Mouse (Mus musculus) liver, postnatal 0 days (tissue): ENCODE measurements around the gene Dnm1. TPM values are rescaled to one million over a fixed set of nuclear protein-coding genes. Genes with fewer than 3 reads are reported as not detected.

Source experiments
- ATAC-seq: fragments of 200-750 bp; cut with Nextera tagmentation; 2 replicates; pipeline ENCODE4 v1.8.0; 2017; ENCODE audit warnings: mild to moderate bottlenecking, moderate library complexity
- DNase-seq: peaks from one replicate; pipeline ENCODE4 v3.0.0-alpha.2; 2016
- H3K27ac ChIP-seq: fragments of 300-500 bp; sonication (generic); 2 replicates; pipeline ENCODE4 v1.5.1; 2014; ENCODE audit warnings: antibody characterized with exemption, moderate library complexity, mild to moderate bottlenecking, low read depth
- H3K27me3 ChIP-seq: fragments of 300-500 bp; sonication (generic); 2 replicates; pipeline ENCODE4 v1.6.1; 2014; ENCODE audit warnings: low read length, control low read depth, mixed read lengths; ENCODE audit not compliant: insufficient read depth
- H3K36me3 ChIP-seq: fragments of 300-500 bp; sonication (generic); replicated peaks from 2 replicates; pipeline ENCODE4 v1.6.1; 2014; ENCODE audit warnings: mild to moderate bottlenecking, control low read depth, low read length, moderate library complexity, mixed read lengths; ENCODE audit not compliant: insufficient read depth
- H3K4me1 ChIP-seq: fragments of 300-500 bp; sonication (generic); 2 replicates; pipeline ENCODE4 v1.6.1; 2014; ENCODE audit warnings: antibody characterized with exemption, mild to moderate bottlenecking, control low read depth; ENCODE audit not compliant: insufficient read depth
- H3K4me2 ChIP-seq: fragments of 300-500 bp; sonication (generic); 2 replicates; pipeline ENCODE4 v1.6.1; 2014; ENCODE audit warnings: low read depth, mild to moderate bottlenecking, low read length, moderate library complexity, mixed read lengths
- H3K4me3 ChIP-seq: fragments of 300-500 bp; sonication (generic); 2 replicates; pipeline ENCODE4 v1.5.1; 2014; ENCODE audit warnings: low read depth, low read length
- H3K9ac ChIP-seq: fragments of 300-500 bp; sonication (generic); replicated peaks from 2 replicates; pipeline ENCODE4 v1.6.1; 2014; ENCODE audit warnings: mild to moderate bottlenecking, moderate library complexity
- H3K9me3 ChIP-seq: fragments of 300-500 bp; sonication (generic); 2 replicates; pipeline ENCODE4 v1.6.1; 2016; ENCODE audit warnings: mild to moderate bottlenecking, control low read depth, low read length, mixed read lengths
- CTCF ChIP-seq: sonication (generic); IDR thresholded peaks from 2 replicates; pipeline ENCODE4 v1.5.1; 2016; ENCODE audit warnings: antibody characterized with exemption, low read depth
- EP300 ChIP-seq: IDR thresholded peaks from 2 replicates; pipeline ENCODE4 v1.6.1; 2016; ENCODE audit warnings: antibody characterized with exemption, low read depth, mild to moderate bottlenecking
- WGBS: fragments of 180-500 bp; shearing (Covaris S2); extraction: QIAGEN DNeasy Blood & Tissue Kit; methylation state at CpG from one replicate; pipeline ENCODE4 v1.1.7; 2014; ENCODE audit not compliant: insufficient replicate concordance; 5-methylcytosine and 5-hydroxymethylcytosine counted together
- polyA plus RNA-seq: library from polyadenylated mRNA; unstranded; fragments of >200 nt; fragmentation: Nextera tagmentation; extraction: Ambion mirVana; gene quantifications from 2 replicates; pipeline ENCODE4 v1.2.1, GENCODE M21; 2015

Gene Dnm1
- polyA plus RNA-seq, 1 experiment from 2014 or later, result 0.25 TPM

DNA sequence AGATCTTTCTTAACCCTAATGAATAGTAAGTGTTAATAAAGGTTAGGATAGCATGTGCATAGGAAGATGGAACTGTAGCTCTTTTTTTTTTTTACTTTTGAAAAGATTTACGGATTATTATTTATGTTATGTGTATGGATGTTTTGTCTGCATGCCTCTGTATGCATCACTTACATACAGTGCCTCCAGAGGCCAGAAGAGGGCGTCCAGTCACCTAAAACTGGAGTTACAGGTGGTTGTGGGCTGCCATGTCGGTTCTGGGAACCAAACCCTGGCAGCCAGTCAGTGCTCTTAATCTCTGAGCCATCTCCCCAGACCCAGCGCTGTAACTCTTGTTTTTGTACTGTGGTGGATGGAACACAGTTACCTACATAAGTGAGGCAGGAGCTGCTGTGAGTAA lies 28.8 kb downstream of the Dnm1 start:
- H3K4me2 ChIP-seq, result no peak overlapping the region
- no peak overlapping the region for H3K9ac ChIP-seq
- WGBS, result 55% methylated on average over 4 of the region's 4 CpGs
- no peaks in the 10 kb centered on the region for H3K4me1 ChIP-seq
- TF ChIP-seq CTCF, result peak; percentile 21; the same call in 1 of the 2 replicates
- TF ChIP-seq EP300, result no peak
- no peaks in the 10 kb centered on the region for H3K9me3 ChIP-seq
- no peak for DNase-seq
- no peaks in the 10 kb centered on the region for H3K36me3 ChIP-seq
- H3K4me3 ChIP-seq, result no peak overlapping the region
- ATAC-seq, result no peak
- H3K27me3 ChIP-seq, result no peaks in the 10 kb centered on the region
- no peak overlapping the region for H3K27ac ChIP-seq

DNA sequence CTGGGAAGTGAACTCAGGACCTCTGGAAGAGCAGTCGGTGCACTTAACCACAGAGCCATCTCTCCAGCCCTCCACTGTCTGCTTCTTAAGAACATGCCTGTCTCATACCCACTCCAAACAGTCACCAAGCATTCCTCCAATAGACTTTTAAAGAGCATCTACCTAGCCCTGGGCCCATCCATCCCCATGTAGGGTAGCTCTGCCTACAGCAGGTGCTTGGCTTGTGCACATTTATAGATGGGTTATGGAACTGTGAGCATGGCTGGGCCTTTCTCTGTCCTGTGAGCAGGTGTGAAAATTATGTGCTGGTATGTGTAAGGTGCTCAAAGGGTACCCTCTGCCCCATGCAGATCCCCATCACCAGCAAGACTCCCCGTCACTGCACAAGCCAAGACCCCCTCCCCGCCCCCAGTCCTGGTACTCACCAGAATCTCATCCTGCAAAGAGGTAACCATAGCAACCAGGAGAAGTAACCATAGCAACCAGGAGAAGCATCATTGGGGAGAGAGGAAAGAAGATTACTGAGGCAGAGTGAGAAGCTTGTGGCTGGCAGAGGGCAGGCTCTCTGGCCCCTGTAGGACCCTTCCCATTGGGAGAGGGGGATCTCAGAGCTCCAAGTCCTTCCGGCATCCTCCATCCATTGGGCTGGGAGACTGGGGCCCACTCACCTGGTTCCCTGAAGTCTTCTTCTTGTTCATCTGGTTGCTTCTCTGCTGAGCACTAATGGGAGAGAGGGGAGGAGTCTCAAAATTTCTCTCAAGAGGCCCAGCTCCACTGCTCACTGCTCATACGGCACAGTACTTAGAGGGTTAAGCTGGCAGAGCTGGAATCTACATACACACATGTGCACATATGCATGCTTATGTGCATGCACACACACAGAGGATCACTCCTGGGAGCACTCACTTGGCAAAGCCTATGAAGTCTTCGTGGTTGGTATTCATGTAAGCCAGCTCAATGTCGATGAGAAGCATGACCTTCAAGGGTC lies 30.1 kb downstream of the Dnm1 start:
- WGBS, result 79% methylated on average over 7 of the region's 7 CpGs
- Histone ChIP-seq H3K4me1 (no peaks in the 10 kb centered on the region), H3K36me3 (no peaks in the 10 kb centered on the region), H3K9me3 (no peaks in the 10 kb centered on the region), H3K27ac (no peak overlapping the region), H3K27me3 (peaks cover 5% of the 10 kb centered on the region), H3K4me3 (no peak overlapping the region), H3K4me2 (no peak overlapping the region), H3K9ac (no peak overlapping the region)
- no peak for DNase-seq
- TF ChIP-seq CTCF (no peak), EP300 (no peak)
- no peak for ATAC-seq

DNA sequence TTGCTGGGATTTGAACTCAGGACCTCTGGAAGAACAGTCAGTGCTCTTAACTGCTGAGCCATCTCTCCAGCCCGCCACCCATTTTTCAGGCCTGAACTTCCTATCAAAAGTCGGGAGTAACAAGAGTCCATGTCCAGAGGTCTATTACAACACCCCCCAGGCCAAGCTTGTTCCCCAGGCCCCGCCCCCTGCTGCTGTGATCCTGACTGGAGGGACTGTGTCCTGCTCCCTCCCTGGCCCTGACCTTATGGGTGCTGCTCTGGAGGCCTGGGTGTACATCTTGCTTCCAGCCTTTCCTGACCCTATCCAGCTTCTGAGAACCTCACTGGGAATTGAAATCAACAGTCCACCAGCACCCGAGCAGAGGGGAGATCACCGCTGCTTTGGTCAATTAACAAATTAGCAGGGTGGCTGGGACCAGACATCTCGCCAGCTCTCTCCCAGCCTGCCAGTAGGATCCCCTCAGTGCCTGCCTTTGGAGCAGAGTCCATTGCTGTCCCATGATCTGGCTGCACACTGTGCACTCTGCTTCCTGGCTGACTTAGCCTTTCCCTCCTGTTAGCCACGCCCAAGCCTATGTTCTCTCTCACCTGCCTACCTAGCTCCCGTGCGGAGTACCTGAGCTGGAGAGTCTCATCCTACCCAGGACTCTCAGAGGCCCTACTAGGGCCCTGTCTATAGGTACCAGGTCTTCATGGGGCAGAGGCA lies 31.4 kb downstream of the Dnm1 start:
- H3K9me3 ChIP-seq, result no peaks in the 10 kb centered on the region
- ATAC-seq (peak; percentile 74), DNase-seq (no peak)
- no peak overlapping the region for H3K4me2 ChIP-seq
- H3K9ac ChIP-seq, result no peak overlapping the region
- H3K4me1 ChIP-seq, result no peaks in the 10 kb centered on the region
- peaks cover 14% of the 10 kb centered on the region for H3K27me3 ChIP-seq
- H3K4me3 ChIP-seq, result no peak overlapping the region
- WGBS, result 64% methylated on average over 9 of the region's 9 CpGs
- TF ChIP-seq EP300, result no peak
- TF ChIP-seq CTCF, result no peak
- no peak overlapping the region for H3K27ac ChIP-seq
- H3K36me3 ChIP-seq, result no peaks in the 10 kb centered on the region

DNA sequence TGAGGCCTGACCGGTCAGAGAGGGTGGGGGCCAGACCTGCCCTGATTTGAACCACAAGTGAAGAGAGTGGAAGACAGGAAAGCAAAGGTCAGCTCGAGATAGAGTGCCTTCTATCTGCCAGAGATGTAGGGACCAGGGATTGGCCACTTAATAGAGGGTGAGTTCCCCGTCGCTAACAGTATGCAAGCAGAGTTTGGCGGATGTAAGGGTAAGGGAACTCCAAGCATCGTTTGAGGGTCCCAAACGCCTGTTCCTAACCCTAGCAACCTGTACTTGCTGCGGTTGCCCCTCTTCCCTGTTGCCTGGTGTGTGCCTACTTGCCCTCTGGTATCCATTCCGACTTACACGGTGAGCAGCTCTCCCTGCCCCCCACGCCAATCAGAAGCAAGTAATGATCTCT lies 32.4 kb downstream of the Dnm1 start:
- 56% methylated on average over 11 of the region's 11 CpGs for WGBS
- Histone ChIP-seq H3K36me3 (no peaks in the 10 kb centered on the region), H3K27ac (no peak overlapping the region), H3K4me1 (no peaks in the 10 kb centered on the region), H3K4me2 (no peak overlapping the region), H3K9ac (no peak overlapping the region), H3K27me3 (peaks cover 14% of the 10 kb centered on the region), H3K4me3 (no peak overlapping the region), H3K9me3 (no peaks in the 10 kb centered on the region)
- no peak for TF ChIP-seq CTCF
- no peak for TF ChIP-seq EP300
- no peak for ATAC-seq
- no peak for DNase-seq

DNA sequence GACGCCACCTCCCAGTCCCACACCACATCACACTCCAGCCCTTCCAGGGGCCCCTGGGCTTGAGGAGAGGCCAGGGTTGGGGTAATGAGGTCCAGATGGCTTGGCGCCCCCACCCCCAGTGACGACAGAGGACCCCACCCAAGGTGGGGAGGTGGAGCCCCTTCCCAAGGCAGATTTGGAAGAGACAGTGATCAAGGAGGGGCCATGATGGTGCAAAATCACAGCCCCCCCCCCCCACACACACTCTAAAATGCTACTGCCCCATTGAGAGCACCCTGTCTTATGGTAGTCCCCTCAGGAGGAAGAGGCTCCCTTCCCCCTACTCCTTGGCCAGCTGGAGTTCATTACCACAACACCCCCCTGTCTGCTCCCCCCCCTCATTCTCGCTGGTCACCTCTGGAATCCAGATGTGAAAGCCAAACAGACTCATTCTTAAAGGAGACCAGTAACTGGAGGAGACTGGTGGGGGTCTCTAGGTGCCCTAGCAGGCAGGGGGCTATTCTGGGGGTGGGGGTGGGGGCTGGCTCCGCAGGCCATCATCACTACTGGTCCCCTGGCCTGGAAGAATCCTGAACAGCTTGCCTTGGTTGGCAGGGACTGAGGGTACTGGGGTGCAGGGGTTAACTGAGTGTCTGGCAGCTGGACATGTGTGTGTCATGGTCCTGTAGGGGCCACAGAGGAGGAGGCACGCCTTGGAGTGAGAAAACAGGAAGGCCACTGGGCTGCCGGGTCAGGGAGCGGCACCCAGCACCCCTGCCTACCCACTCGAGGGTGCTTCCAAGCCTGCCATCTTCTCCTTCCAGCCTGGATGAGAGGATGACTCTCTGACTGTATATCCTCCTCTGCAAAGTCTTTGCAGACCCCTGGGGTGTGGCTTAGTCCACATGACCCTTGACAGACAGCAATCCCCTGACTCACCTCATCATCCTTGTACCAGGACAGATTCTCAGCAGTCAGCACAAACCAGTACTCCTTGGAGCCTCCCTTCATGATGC lies 33.3 kb downstream of the Dnm1 start:
- TF ChIP-seq CTCF (no peak), EP300 (no peak)
- H3K9me3 ChIP-seq, result no peaks in the 10 kb centered on the region
- H3K36me3 ChIP-seq, result no peaks in the 10 kb centered on the region
- no peak overlapping the region for H3K4me3 ChIP-seq
- ATAC-seq (no peak), DNase-seq (no peak)
- no peaks in the 10 kb centered on the region for H3K4me1 ChIP-seq
- WGBS, result 42% methylated on average over 9 of the region's 9 CpGs
- H3K9ac ChIP-seq, result no peak overlapping the region
- no peak overlapping the region for H3K27ac ChIP-seq
- peaks cover 14% of the 10 kb centered on the region for H3K27me3 ChIP-seq
- H3K4me2 ChIP-seq, result no peak overlapping the region
